Mouse (Mus musculus): ENCODE measurements around the gene Ccdc7a. TPM values are rescaled to one million over a fixed set of nuclear protein-coding genes. Genes with fewer than 3 reads are reported as not detected.
A peak's percentile ranks its signal among the peaks of the same experiment; 100 is the strongest.

Ccdc7a gene
- polyA plus RNA-seq, 1 experiment from 2014 or later = not detected

DNA sequence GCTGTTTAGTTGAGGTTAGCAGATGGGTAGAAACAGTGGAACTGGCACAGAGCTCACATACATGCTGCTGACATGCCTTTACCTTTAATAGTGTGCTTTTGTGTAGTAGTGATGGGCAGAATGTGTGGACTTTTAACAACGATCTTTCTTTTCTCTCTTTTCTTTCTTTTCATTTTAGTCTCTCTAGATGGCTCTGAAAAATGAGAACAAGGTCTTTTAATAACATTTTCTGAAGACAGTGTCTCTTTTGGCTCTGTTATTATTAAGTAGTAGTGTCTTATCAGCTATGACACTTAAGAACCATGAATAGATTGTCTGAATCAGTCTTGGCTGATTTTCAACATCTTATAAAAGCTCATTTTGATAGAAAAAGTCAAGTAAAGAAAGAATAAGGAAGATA lies 266.7 kb downstream of the Ccdc7a start, which contains the start of gene Gm3952:
Gene Gm3952 (minus strand): TSS at position 101 of the 400 bp plus-strand sequence.
- Histone ChIP-seq H3K4me1 (ENCODE audit: control insufficient read depth, low read depth, low read length) (no peaks in the 10 kb centered on the region), H3K4me3 (ENCODE audit: low read depth, low read length) (no peak within 1 kb of the TSS), H3K9ac (ENCODE audit: low read depth, low read length) (no peak within 1 kb of the TSS), H3K27ac (ENCODE audit: low read length) (no peak within 1 kb of the TSS), H3K36me3 (ENCODE audit: control insufficient read depth, insufficient read depth) (no peaks in the 10 kb centered on the region), H3K9me3 (replicated peaks; ENCODE audit: control insufficient read depth, low read length) (no peaks in the 10 kb centered on the region), H3K4me2 (ENCODE audit: low read depth, low read length) (no peak within 1 kb of the TSS), H3K27me3 (ENCODE audit: control insufficient read depth, insufficient read depth, low read depth, low read length) (no peaks in the 10 kb centered on the region)
- ATAC-seq (ENCODE audit: low read depth) = no peak
- 49% methylated on average over 1 of the region's 1 CpGs for WGBS (ENCODE audit: insufficient replicate concordance)

DNA sequence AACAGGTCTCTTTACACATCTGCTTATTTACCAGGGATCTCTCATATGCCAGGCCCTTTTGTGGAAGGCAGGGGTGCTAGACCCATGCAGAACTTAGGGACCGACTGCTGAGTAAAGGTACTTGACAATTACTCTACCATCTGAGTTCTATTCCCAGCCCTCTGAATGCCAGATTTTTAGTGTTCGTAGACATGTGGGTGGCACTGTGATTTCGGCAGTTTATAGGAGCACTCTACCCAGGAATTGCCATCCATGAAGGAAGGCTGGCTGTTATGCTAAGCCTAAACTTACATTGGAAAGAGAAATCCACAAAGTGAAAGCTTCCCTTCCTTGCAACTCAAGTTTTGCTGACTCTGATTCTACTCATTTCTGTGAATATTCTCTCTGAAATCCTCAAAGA lies 329.6 kb downstream of the Ccdc7a start:
- WGBS (ENCODE audit: insufficient replicate concordance) = 85% methylated on average over 3 of the region's 3 CpGs
- H3K4me1 ChIP-seq (ENCODE audit: control insufficient read depth, low read depth, low read length) = no peaks in the 10 kb centered on the region
- H3K27me3 ChIP-seq (ENCODE audit: control insufficient read depth, insufficient read depth, low read depth, low read length) = no peaks in the 10 kb centered on the region
- no peak overlapping the region for H3K9ac ChIP-seq (ENCODE audit: low read depth, low read length)
- ATAC-seq (ENCODE audit: low read depth) = no peak
- H3K36me3 ChIP-seq (ENCODE audit: control insufficient read depth, insufficient read depth) = peaks cover 16% of the 10 kb centered on the region
- no peaks in the 10 kb centered on the region for H3K9me3 ChIP-seq (replicated peaks; ENCODE audit: control insufficient read depth, low read length)
- no peak overlapping the region for H3K4me2 ChIP-seq (ENCODE audit: low read depth, low read length)
- no peak overlapping the region for H3K4me3 ChIP-seq (ENCODE audit: low read depth, low read length)
- H3K27ac ChIP-seq (ENCODE audit: low read length) = no peak overlapping the region

DNA sequence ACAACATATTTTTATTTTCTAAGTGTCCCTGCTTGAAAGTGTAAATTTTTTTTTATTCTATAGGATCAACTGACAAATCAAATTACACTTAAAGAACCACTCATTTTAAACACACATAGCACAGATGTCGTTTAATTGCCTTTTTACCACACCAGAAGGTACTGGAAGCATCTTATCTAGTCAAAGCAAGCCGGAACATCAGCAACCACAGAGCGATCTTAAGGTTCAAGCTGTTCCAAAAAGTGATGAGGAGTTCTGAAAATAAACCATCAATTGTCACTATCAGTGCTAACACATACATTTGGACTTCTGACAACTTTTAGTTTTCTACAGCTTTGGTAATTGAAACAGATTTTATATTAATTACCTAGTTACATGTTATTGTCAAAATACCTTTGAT lies 331.2 kb downstream of the Ccdc7a start:
- no peak overlapping the region for H3K27ac ChIP-seq (ENCODE audit: low read length)
- H3K27me3 ChIP-seq (ENCODE audit: control insufficient read depth, insufficient read depth, low read depth, low read length) = no peaks in the 10 kb centered on the region
- no peaks in the 10 kb centered on the region for H3K9me3 ChIP-seq (replicated peaks; ENCODE audit: control insufficient read depth, low read length)
- no peak overlapping the region for H3K9ac ChIP-seq (ENCODE audit: low read depth, low read length)
- WGBS (ENCODE audit: insufficient replicate concordance) = 36% methylated on average over 3 of the region's 3 CpGs
- H3K4me2 ChIP-seq (ENCODE audit: low read depth, low read length) = no peak overlapping the region
- no peak for ATAC-seq (ENCODE audit: low read depth)
- H3K4me1 ChIP-seq (ENCODE audit: control insufficient read depth, low read depth, low read length) = no peaks in the 10 kb centered on the region
- H3K36me3 ChIP-seq (ENCODE audit: control insufficient read depth, insufficient read depth) = peaks cover 22% of the 10 kb centered on the region
- no peak overlapping the region for H3K4me3 ChIP-seq (ENCODE audit: low read depth, low read length)

DNA sequence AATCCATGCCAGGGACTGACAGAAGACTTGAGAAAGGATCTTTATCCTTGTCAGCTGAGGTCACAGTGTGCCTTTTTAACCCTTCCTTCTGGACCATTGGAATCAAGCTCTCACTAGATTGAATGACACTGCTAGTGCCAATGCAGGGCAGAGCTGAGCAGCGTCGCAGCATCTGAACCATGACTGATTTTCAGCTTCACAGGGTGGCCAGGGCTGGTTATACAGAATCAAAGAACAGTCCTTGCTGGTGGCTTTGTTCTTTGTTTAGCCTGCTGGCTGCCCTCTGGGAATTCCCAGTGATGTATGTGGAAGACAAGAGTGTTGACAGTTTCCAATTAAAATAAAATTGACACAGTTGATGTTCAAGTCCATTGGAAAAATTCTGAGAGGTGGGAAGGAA lies 333.1 kb downstream of the Ccdc7a start:
- no peaks in the 10 kb centered on the region for H3K4me1 ChIP-seq (ENCODE audit: control insufficient read depth, low read depth, low read length)
- whole genome bisulfite sequencing (ENCODE audit: insufficient replicate concordance) = 93% methylated on average over 2 of the region's 2 CpGs
- no peak overlapping the region for H3K4me2 ChIP-seq (ENCODE audit: low read depth, low read length)
- H3K9me3 ChIP-seq (replicated peaks; ENCODE audit: control insufficient read depth, low read length) = no peaks in the 10 kb centered on the region
- no peak for ATAC-seq (ENCODE audit: low read depth)
- no peak overlapping the region for H3K9ac ChIP-seq (ENCODE audit: low read depth, low read length)
- no peak overlapping the region for H3K4me3 ChIP-seq (ENCODE audit: low read depth, low read length)
- peaks cover 24% of the 10 kb centered on the region for H3K36me3 ChIP-seq (ENCODE audit: control insufficient read depth, insufficient read depth)
- H3K27me3 ChIP-seq (ENCODE audit: control insufficient read depth, insufficient read depth, low read depth, low read length) = no peaks in the 10 kb centered on the region
- H3K27ac ChIP-seq (ENCODE audit: low read length) = no peak overlapping the region

DNA sequence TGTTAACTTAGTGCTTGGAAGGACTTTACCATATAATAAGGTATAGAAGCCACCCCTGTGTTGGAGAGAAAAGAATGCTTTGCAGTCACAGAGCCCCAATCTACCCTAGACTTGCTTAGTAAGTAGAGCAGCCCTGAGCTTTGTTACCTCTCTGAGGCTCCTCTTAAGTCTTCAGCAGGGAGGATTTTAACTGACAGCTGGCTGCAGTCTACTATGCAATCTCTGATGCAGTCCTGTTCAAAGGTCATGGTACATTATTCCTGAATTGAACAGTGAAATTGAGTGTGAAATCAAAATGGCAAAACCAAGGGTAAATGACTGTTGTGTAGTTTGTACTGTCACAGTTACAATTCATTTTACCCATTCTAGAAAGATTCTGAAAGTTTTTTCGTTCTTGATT lies 338.1 kb downstream of the Ccdc7a start:
- no peak overlapping the region for H3K27ac ChIP-seq (ENCODE audit: low read length)
- WGBS (ENCODE audit: insufficient replicate concordance) = 77% methylated on average over 1 of the region's 1 CpGs
- H3K4me2 ChIP-seq (ENCODE audit: low read depth, low read length) = no peak overlapping the region
- H3K4me3 ChIP-seq (ENCODE audit: low read depth, low read length) = no peak overlapping the region
- no peaks in the 10 kb centered on the region for H3K4me1 ChIP-seq (ENCODE audit: control insufficient read depth, low read depth, low read length)
- no peak for ATAC-seq (ENCODE audit: low read depth)
- no peak overlapping the region for H3K9ac ChIP-seq (ENCODE audit: low read depth, low read length)
- no peaks in the 10 kb centered on the region for H3K9me3 ChIP-seq (replicated peaks; ENCODE audit: control insufficient read depth, low read length)
- peaks cover 46% of the 10 kb centered on the region for H3K36me3 ChIP-seq (ENCODE audit: control insufficient read depth, insufficient read depth)
- no peaks in the 10 kb centered on the region for H3K27me3 ChIP-seq (ENCODE audit: control insufficient read depth, insufficient read depth, low read depth, low read length)

DNA sequence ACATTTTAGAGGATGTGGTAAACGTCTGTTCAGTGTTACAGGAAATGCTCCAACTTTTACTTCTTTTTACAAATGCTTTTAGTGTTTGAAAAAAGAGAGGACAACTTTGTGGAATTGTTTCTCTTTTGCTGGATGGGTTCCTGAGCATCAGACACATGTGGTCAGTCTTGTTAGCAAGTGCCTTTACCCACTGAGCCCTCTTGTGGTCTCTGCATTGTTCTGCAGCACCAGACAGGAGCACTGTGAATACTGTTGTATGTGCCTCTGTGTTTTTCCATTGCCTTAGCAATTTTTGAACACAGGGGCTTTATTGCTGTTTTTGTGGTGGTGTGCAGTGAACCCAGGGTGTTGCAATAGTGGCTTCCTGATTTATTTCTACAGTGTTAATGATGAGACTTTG lies 340.5 kb downstream of the Ccdc7a start:
- H3K9me3 ChIP-seq (replicated peaks; ENCODE audit: control insufficient read depth, low read length) = no peaks in the 10 kb centered on the region
- 57% methylated on average over 1 of the region's 1 CpGs for WGBS (ENCODE audit: insufficient replicate concordance)
- H3K27me3 ChIP-seq (ENCODE audit: control insufficient read depth, insufficient read depth, low read depth, low read length) = no peaks in the 10 kb centered on the region
- no peaks in the 10 kb centered on the region for H3K4me1 ChIP-seq (ENCODE audit: control insufficient read depth, low read depth, low read length)
- no peak overlapping the region for H3K27ac ChIP-seq (ENCODE audit: low read length)
- H3K9ac ChIP-seq (ENCODE audit: low read depth, low read length) = no peak overlapping the region
- ATAC-seq (ENCODE audit: low read depth) = no peak
- no peak overlapping the region for H3K4me3 ChIP-seq (ENCODE audit: low read depth, low read length)
- H3K36me3 ChIP-seq (ENCODE audit: control insufficient read depth, insufficient read depth) = peaks cover 48% of the 10 kb centered on the region
- no peak overlapping the region for H3K4me2 ChIP-seq (ENCODE audit: low read depth, low read length)

DNA sequence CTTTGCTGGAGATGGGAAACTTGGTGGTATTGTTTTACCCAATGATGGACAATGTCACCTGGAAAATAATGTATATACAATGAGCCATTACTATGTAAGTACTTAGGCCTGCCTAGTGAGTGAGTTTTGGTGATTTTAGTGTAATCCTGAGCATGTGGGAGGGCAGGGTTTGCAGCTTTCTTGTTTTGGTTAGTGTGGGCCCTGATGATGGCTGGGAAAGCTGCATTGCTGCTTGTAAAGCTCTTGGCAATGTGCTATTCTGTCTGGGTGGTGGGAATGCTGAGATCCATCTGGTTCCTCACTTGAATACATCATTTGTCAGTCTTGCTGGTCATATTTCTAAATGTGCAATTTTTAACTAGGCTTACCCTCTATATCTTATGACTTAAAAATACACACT lies 349.1 kb downstream of the Ccdc7a start:
- no peak for ATAC-seq (ENCODE audit: low read depth)
- Histone ChIP-seq H3K4me2 (ENCODE audit: low read depth, low read length) (no peak overlapping the region), H3K27me3 (ENCODE audit: control insufficient read depth, insufficient read depth, low read depth, low read length) (no peaks in the 10 kb centered on the region), H3K27ac (ENCODE audit: low read length) (no peak overlapping the region), H3K9me3 (replicated peaks; ENCODE audit: control insufficient read depth, low read length) (no peaks in the 10 kb centered on the region), H3K9ac (ENCODE audit: low read depth, low read length) (no peak overlapping the region), H3K4me3 (ENCODE audit: low read depth, low read length) (no peak overlapping the region), H3K4me1 (ENCODE audit: control insufficient read depth, low read depth, low read length) (no peaks in the 10 kb centered on the region), H3K36me3 (ENCODE audit: control insufficient read depth, insufficient read depth) (peaks cover 56% of the 10 kb centered on the region)

DNA sequence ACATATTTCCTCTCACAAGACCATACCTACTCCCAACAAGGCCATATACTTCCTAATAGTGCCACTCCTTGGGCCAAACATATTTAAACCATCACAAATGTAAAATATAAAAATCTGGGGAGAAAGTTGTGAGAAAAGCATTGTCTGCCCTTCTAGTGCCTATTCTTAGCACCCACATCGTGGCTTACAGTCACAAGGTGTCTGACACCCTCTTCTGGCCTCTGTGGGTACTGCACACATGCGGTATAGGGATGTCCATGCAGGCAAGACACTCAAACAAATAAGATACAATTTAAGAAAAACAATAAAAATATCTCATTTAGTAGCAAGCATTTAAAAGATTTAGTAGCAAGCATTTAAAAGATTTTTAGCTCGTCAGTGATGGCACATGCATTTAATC lies 356.1 kb downstream of the Ccdc7a start:
- no peak overlapping the region for H3K4me3 ChIP-seq (ENCODE audit: low read depth, low read length)
- WGBS (ENCODE audit: insufficient replicate concordance) = 31% methylated on average over 3 of the region's 3 CpGs
- H3K36me3 ChIP-seq (ENCODE audit: control insufficient read depth, insufficient read depth) = peaks cover 39% of the 10 kb centered on the region
- no peak overlapping the region for H3K27ac ChIP-seq (ENCODE audit: low read length)
- no peaks in the 10 kb centered on the region for H3K9me3 ChIP-seq (replicated peaks; ENCODE audit: control insufficient read depth, low read length)
- no peak overlapping the region for H3K9ac ChIP-seq (ENCODE audit: low read depth, low read length)
- H3K27me3 ChIP-seq (ENCODE audit: control insufficient read depth, insufficient read depth, low read depth, low read length) = no peaks in the 10 kb centered on the region
- H3K4me1 ChIP-seq (ENCODE audit: control insufficient read depth, low read depth, low read length) = no peaks in the 10 kb centered on the region; the same call in 1 of the 2 replicates
- no peak overlapping the region for H3K4me2 ChIP-seq (ENCODE audit: low read depth, low read length)
- ATAC-seq (ENCODE audit: low read depth) = peak; percentile 74

DNA sequence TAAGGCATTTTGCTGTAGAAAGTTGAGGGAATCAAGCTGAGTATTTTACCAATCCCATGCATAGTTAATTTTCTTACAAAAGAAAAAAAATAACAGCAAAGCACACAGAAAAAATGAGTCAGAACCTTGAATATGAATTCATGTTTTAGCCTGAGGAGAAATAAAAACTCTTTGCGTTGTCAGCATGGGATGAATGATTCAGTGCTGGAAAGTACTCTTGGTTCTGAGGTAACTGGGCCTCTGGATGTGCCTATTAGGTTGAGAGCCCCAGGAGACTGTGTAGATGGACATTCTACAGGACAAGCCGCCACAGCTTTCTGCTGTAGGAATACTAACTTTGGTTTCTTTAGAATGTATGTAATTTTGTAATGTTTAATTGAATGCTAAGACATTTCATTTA lies 360.5 kb downstream of the Ccdc7a start:
- H3K27me3 ChIP-seq (ENCODE audit: control insufficient read depth, insufficient read depth, low read depth, low read length) = no peaks in the 10 kb centered on the region
- H3K36me3 ChIP-seq (ENCODE audit: control insufficient read depth, insufficient read depth) = peaks cover 8% of the 10 kb centered on the region
- H3K4me1 ChIP-seq (ENCODE audit: control insufficient read depth, low read depth, low read length) = no peaks in the 10 kb centered on the region; the same call in 1 of the 2 replicates
- H3K9me3 ChIP-seq (replicated peaks; ENCODE audit: control insufficient read depth, low read length) = no peaks in the 10 kb centered on the region
- 86% methylated on average over 2 of the region's 2 CpGs for WGBS (ENCODE audit: insufficient replicate concordance)
- no peak overlapping the region for H3K27ac ChIP-seq (ENCODE audit: low read length)
- no peak overlapping the region for H3K9ac ChIP-seq (ENCODE audit: low read depth, low read length)
- ATAC-seq (ENCODE audit: low read depth) = no peak
- H3K4me2 ChIP-seq (ENCODE audit: low read depth, low read length) = no peak overlapping the region
- no peak overlapping the region for H3K4me3 ChIP-seq (ENCODE audit: low read depth, low read length)

DNA sequence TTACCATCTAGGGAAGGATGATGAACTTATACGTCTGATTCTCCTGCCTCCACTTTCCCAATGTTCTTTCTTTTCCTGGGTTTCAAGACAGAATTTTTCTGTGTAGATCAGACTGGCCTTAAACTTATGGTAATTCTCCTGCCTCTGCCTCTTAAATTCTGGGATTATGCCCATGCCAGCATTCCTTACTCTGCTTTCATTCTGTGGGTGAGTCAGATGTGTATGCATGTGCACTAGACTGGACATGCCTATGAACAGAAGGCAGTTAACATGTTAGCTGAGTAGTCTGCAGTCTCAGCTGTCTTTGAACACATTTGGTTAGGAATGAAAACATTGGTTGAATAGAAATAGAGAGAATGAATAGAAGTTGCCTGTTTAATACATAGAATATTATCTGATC lies 360.9 kb downstream of the Ccdc7a start:
- Histone ChIP-seq H3K4me3 (ENCODE audit: low read depth, low read length) (no peak overlapping the region), H3K4me1 (ENCODE audit: control insufficient read depth, low read depth, low read length) (no peaks in the 10 kb centered on the region; the same call in 1 of the 2 replicates), H3K9me3 (replicated peaks; ENCODE audit: control insufficient read depth, low read length) (no peaks in the 10 kb centered on the region), H3K9ac (ENCODE audit: low read depth, low read length) (no peak overlapping the region), H3K27me3 (ENCODE audit: control insufficient read depth, insufficient read depth, low read depth, low read length) (no peaks in the 10 kb centered on the region), H3K36me3 (ENCODE audit: control insufficient read depth, insufficient read depth) (peaks cover 8% of the 10 kb centered on the region), H3K27ac (ENCODE audit: low read length) (no peak overlapping the region), H3K4me2 (ENCODE audit: low read depth, low read length) (no peak overlapping the region)
- no peak for ATAC-seq (ENCODE audit: low read depth)
- 68% methylated on average over 1 of the region's 1 CpGs for WGBS (ENCODE audit: insufficient replicate concordance)

Data from liver, embryonic 16.5 days (tissue).